Mouse (Mus musculus) ES-Bruce4 (cell line): ENCODE measurements around the gene Cdh23. TPM values are rescaled to one million over a fixed set of nuclear protein-coding genes. Genes with fewer than 3 reads are reported as not detected.

ENCODE experiments used
- H3K27ac ChIP-seq: 2 replicates; pipeline ENCODE4 v1.5.1; 2012; ENCODE audit warnings: low read length, inconsistent platforms; ENCODE audit not compliant: insufficient read depth
- H3K27me3 ChIP-seq: 2 replicates; pipeline ENCODE4 v1.6.1; 2012; ENCODE audit warnings: mild to moderate bottlenecking, low read length, inconsistent platforms; ENCODE audit not compliant: control insufficient read depth, poor library complexity, insufficient read depth, severe bottlenecking
- H3K36me3 ChIP-seq: 2 replicates; pipeline ENCODE4 v1.6.1; 2012; ENCODE audit warnings: inconsistent platforms, mild to moderate bottlenecking, low read length, moderate library complexity; ENCODE audit not compliant: control insufficient read depth, poor library complexity, insufficient read depth, severe bottlenecking
- H3K4me1 ChIP-seq: one replicate; pipeline ENCODE4 v1.8.1; 2011; ENCODE audit warnings: low read length; ENCODE audit not compliant: control insufficient read depth, insufficient read depth
- H3K4me3 ChIP-seq: 2 replicates; pipeline ENCODE4 v1.5.1; 2011; ENCODE audit warnings: low read depth, mild to moderate bottlenecking, low read length
- H3K9ac ChIP-seq: 2 replicates; pipeline ENCODE4 v1.6.1; 2012; ENCODE audit warnings: low read depth, mild to moderate bottlenecking, inconsistent platforms; ENCODE audit not compliant: poor library complexity, severe bottlenecking
- H3K9me3 ChIP-seq: replicated peaks from 2 replicates; pipeline ENCODE4 v1.6.1; 2012; ENCODE audit warnings: mild to moderate bottlenecking, low read length, inconsistent platforms; ENCODE audit not compliant: control insufficient read depth, poor library complexity, insufficient read depth, severe bottlenecking
- CTCF ChIP-seq: IDR thresholded peaks from one replicate; pipeline ENCODE4 v1.8.1; 2011; ENCODE audit warnings: low read depth, low read length
- EP300 ChIP-seq: IDR thresholded peaks from 2 replicates; pipeline ENCODE4 v1.6.1; 2011; ENCODE audit warnings: low read depth, low read length; ENCODE audit not compliant: insufficient read depth
- POLR2A ChIP-seq: IDR thresholded peaks from one replicate; pipeline ENCODE4 v1.8.1; 2011; ENCODE audit warnings: low read length; ENCODE audit not compliant: insufficient read depth
- polyA plus RNA-seq: library from polyadenylated mRNA; stranded (reverse); fragments of >200 nt; gene quantifications from 2 replicates; pipeline ENCODE4 v1.2.4, GENCODE M21; 2011; ENCODE audit warnings: low read depth; ENCODE audit not compliant: missing spikeins, insufficient read depth, insufficient read length

The Cdh23 gene
- polyA plus RNA-seq, 1 experiment = 0.33 TPM

DNA sequence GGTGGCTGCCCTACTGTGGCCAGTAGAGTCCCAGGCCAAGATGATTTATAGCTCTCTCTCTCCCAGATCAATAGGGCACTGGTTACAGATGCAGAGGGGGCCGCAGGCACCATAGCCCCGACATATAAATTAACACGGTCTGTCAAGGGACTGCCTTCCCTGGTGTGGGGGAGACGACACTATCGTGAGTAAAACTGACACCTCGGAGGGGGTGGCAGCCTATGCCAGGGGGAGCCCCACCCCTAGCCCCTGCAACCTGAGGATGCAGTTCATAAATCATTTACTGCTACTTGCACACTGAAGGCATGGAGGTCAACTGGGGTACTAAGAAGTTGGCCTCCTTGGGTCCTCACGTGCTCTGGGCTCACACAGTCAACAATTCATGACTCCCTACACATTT, 106.0 kb downstream of the Cdh23 start:
- TF ChIP-seq EP300 = no peak
- no peak for TF ChIP-seq POLR2A
- no peak for TF ChIP-seq CTCF
- no peaks in the 10 kb centered on the region for H3K9me3 ChIP-seq
- no peak overlapping the region for H3K27ac ChIP-seq
- H3K4me3 ChIP-seq = no peak overlapping the region
- no peaks in the 10 kb centered on the region for H3K36me3 ChIP-seq
- H3K4me1 ChIP-seq = no peaks in the 10 kb centered on the region
- no peak overlapping the region for H3K9ac ChIP-seq
- no peaks in the 10 kb centered on the region for H3K27me3 ChIP-seq

DNA sequence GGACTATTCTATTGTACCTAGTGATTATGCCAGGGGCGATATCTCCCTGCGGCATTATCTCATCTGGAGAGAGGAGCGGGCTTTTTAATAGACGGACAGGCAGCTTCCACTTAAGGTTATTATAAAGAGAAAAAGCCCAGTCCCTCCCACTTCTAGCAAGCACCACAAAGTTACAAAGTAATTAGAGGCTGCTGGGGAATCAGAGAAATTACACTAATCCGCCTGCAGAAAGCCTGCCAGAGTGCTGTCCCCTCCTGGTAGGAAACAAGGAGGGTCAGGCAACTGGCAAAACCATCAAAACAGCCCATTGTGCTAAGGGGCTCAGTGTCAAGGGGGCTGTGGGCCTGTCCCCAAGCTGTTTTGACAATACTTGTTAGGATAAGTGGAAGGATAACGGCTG, 110.6 kb downstream of the Cdh23 start:
- Histone ChIP-seq H3K36me3 (no peaks in the 10 kb centered on the region), H3K4me1 (no peaks in the 10 kb centered on the region), H3K9me3 (no peaks in the 10 kb centered on the region), H3K9ac (no peak overlapping the region), H3K27ac (no peak overlapping the region), H3K4me3 (no peak overlapping the region), H3K27me3 (no peaks in the 10 kb centered on the region)
- no peak for TF ChIP-seq POLR2A
- TF ChIP-seq CTCF = no peak
- no peak for TF ChIP-seq EP300

DNA sequence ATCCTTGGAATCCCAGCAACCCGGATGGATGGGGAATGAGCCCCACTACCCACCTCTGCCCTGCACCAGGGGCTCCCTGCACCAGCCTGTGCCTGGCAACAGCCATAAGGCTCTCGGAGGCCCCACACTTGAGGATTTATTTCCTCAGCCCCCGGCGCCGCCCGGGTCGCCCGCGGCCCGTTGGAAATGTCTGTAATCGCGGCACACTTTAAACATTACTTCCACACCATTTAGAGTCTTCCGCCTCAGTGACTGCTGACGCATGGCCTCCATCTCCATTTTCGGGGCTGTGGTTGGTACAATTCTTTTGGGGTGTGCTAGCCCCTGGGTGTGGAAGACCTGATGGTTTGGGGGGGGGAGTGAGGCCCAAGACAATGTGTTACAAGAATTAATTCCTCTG, 113.3 kb downstream of the Cdh23 start:
- Histone ChIP-seq H3K9me3 (no peaks in the 10 kb centered on the region), H3K9ac (no peak overlapping the region), H3K27me3 (no peaks in the 10 kb centered on the region), H3K4me3 (no peak overlapping the region), H3K4me1 (no peaks in the 10 kb centered on the region), H3K27ac (no peak overlapping the region), H3K36me3 (no peaks in the 10 kb centered on the region)
- TF ChIP-seq POLR2A = no peak
- TF ChIP-seq CTCF = no peak
- no peak for TF ChIP-seq EP300

DNA sequence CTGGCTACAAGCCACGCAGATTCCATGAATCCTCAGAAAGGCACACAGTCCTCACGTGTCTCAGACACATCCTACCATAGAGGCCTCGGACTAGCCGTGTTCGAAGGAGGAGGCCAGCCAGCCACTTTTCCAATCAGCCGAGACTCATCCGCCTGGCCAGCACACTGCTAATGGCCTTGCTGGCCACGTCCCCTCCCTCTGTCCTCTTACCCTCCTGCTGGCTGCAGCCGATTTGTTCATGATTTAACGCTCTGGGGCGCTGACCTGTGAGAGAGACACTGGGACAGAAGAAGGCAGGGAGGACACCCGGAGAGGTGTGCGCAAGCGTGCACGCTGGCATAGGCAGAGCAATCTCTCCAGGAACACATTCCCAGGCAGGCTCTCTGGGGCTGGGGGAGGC, 115.6 kb downstream of the Cdh23 start:
- H3K9me3 ChIP-seq = no peaks in the 10 kb centered on the region
- no peaks in the 10 kb centered on the region for H3K27me3 ChIP-seq
- H3K36me3 ChIP-seq = no peaks in the 10 kb centered on the region
- H3K9ac ChIP-seq = no peak overlapping the region
- H3K4me1 ChIP-seq = no peaks in the 10 kb centered on the region
- H3K27ac ChIP-seq = no peak overlapping the region
- TF ChIP-seq EP300 (no peak), CTCF (no peak)
- H3K4me3 ChIP-seq = no peak overlapping the region

DNA sequence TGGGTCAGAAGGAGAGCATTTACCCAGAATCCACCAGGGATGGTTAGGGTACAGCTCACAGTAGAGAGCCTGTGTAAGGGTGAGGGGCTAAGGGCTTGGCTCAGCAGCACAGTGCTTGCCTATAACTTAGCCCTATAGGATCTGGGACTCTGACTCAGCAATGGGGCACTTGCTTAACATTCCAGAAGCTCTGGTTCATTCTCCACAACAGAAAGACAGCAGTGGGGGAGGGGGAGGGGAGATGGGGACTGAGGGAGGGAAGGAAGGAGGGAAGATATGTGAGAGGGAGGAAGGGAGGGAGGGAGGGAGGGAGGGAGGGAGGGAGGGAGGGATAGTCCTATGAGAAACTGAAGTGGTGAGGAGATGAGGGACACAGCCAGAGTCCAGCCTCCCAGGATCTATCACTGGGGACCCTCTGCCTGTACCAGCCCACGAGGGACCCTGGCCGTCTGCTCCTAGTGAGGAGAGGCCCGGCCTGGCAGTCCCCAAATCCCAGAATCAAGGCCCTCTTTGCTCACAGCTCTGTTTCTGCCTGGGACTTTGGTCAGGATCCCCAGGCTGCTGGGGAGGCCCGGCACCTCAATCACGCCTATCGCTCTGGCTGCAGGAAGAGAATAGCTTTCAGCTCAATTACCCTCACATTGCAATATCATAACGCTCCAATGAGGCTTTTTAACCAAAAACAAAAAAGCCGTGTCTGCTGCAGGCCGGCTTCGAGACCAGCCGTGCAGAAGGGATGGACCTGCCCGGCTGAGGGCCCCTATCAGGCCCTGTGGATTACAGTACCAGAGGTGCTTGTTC, 117.4 kb downstream of the Cdh23 start:
- no peaks in the 10 kb centered on the region for H3K4me1 ChIP-seq

DNA sequence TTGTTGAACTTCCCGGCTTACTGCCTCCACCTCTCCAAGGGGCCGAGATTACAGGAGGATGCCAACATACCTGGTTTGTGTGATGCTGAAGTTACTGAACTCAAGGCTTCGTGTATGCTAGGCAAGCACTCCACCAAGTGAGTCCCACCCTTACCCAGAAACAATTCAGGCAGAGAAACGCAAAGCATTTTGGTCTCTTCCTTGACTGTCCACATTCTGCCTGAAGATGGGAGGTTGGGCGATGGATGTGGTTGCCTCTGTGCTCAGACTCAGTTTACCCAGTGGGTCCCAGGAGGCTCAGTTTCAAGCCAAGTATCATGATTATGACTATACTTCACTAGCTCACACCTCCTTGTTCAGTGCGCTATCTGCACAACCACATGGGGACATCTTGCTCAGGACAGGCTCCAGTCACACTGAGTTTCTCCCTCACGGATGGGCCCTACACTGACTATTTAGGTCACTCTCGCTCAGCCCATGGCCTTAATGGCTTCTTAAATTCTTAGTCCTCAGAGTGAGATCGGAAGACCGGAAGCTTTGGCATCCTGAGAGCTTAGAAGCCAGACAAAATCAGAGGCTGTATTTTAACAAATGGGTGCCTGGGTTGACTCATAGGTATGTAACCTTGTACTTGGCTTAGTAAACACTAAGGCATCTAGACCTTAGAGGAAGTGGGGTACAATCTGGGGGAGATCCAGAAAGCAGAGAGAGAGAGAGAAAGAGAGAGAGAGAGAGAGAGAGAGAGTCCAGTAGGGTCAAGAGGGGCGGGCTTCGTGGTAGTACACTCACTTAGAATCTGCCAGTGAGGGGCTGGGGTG, 118.2 kb downstream of the Cdh23 start:
- TF ChIP-seq POLR2A (no peak), CTCF (no peak)
- Histone ChIP-seq H3K9me3 (no peaks in the 10 kb centered on the region), H3K27ac (no peak overlapping the region), H3K27me3 (no peaks in the 10 kb centered on the region), H3K36me3 (no peaks in the 10 kb centered on the region), H3K4me1 (no peaks in the 10 kb centered on the region), H3K9ac (no peak overlapping the region), H3K4me3 (no peak overlapping the region)

More for the DNA sequence above, 117.4 kb downstream of the Cdh23 start:
- no peak overlapping the region for H3K27ac ChIP-seq
- H3K27me3 ChIP-seq = no peaks in the 10 kb centered on the region
- no peaks in the 10 kb centered on the region for H3K36me3 ChIP-seq
- H3K9me3 ChIP-seq = no peaks in the 10 kb centered on the region
- no peak overlapping the region for H3K4me3 ChIP-seq
- H3K9ac ChIP-seq = no peak overlapping the region
- no peak for TF ChIP-seq CTCF
- TF ChIP-seq POLR2A = no peak
- TF ChIP-seq EP300 = no peak
